Mouse (Mus musculus) neural tube, embryonic 12.5 days (tissue): ENCODE data around the gene B230104I21Rik. TPM values are rescaled to one million over a fixed set of nuclear protein-coding genes. Genes with fewer than 3 reads are reported as not detected.

Source experiments
- polyA plus RNA-seq: library from polyadenylated mRNA; unstranded; fragments of >200 nt; fragmentation: Nextera tagmentation; extraction: Ambion mirVana; gene quantifications from 2 replicates; pipeline ENCODE4 v1.2.1, GENCODE M21; 2016

B230104I21Rik gene
- polyA plus RNA-seq, 1 experiment from 2014 or later, result not detected

Other genes starting within 250 kb of the B230104I21Rik start
- gene Trp73, start 195.9 kb upstream of the B230104I21Rik start, polyA plus RNA-seq, result 0.15 and 0.50 TPM in 2 replicates
- gene Wrap73, start 193.8 kb upstream of the B230104I21Rik start, polyA plus RNA-seq, result 44.6 and 46.6 TPM in 2 replicates
- 154 and 158 TPM in 2 replicates for gene Tprgl, start 175.5 kb upstream of the B230104I21Rik start, polyA plus RNA-seq
- 17.7 and 18.8 TPM in 2 replicates for gene Megf6, start 165.4 kb upstream of the B230104I21Rik start, polyA plus RNA-seq
- gene Arhgef16, start 34.5 kb upstream of the B230104I21Rik start, polyA plus RNA-seq, result 1.8 TPM in 2 replicates